Mouse (Mus musculus) mouse embryonic stem cell (cell line): Measurements from ENCODE around the gene Cyth3.

Source experiments
- in situ Hi-C, 2 experiments: fragments of 300-500 bp; cut with MboI; formaldehyde crosslinking; loops; 1 replicate in 1 of 2; 3 replicates in 1 of 2; pipeline ENCODE4 v1.14.3; 2019 to 2020; ENCODE audit warnings: low sequenced_read_pairs in 2 of 2, low pct_unique_long_range_greater_than_20kb in 1 of 2, mixed read lengths in 1 of 2; ENCODE audit not compliant: unreplicated experiment in 1 of 2

Cyth3 gene

DNA sequence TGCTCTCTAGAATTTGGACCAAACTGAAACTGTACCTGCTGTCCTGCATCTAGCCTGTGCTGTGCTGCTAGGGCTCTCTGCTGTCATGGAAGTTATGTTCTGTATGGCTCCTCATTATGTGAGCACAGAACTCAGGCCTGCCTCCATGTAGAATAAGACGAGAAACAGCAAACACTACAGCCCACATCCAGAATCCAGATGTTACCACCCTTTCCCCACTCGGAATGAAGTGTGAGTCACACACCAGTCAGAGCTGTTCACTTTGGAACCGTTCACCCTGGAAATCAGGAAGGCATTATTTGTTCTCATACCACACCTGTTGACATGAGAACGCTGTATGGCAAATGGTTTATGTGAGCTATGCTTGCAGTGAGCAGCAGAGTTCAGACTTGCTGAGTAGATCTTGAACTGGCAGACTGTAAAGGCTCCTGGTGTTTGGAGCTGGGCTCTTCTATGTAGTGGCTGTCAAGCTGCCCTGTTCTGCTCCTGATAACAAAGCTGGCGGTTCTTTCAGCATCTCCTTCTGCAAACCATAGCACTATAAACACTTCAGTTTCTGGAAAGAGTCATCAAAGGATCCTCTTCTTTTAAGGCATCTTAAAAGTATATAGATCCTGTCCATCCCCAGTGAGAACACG lies 56.5 kb downstream of the Cyth3 start:
- in situ Hi-C loops = no loop called here

DNA sequence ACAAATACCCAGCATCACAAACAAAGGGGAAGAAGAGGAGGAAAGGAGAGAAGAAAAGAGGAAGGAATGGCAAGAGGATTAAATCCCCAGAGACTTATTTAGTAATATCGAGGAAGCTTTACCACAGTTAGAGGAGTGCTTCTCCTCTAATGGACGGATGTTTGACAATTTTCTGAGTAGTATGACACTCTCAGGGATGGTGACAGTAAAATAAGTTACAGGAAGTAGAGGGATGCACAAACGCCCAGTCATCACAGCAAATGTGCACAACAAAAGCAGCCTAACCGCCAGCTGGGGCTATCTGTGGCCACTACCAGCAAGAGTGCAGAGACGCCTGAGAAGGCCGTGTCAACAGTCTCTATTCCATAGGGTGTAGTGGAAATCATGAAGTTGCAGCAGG lies 57.4 kb downstream of the Cyth3 start:
- in situ Hi-C loops = no loop called here

DNA sequence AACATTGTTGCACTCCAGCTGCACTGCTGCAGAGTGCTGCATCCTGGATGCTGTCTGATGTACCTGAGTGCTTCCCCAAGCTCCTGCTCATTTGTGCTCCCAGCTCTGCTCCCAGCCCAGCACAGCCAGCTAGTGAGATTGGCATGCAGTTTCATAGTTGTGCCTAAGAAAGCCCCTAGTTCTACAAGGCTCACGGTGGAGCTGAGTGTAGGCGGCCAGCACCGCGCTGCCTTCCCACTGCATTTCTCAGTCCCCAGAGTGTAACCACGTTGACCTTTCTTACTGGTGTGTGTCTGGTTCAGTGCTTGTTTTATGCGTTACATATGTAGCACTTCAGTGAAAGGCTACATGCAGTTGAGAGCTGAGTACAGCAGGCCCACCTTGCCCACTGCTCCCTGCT lies 61.4 kb downstream of the Cyth3 start:
- in situ Hi-C loops = no loop called here

DNA sequence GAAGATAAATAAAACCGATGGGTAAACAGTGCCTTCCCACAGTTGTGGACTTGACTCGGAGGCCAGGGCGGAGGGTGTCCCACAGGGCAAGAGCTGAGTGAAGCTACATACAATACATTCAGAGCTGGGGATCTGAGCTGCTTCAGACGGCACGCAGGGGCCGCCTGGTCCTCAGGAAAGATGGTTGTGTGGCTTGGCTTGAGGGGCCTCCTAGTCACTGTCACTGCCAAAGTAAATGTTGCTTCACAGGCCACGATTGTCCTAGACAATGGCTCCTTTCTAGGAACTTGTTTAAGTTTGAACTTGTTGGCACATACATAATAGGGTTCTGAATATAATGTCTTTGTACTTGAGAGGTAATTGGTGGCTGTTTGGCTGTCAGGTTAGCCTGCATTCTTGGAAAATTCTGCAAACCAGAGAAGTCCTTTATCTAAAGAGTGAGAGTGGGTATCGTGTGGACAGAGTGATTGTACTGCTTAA lies 62.7 kb downstream of the Cyth3 start:
- in situ Hi-C loops = no loop called here

DNA sequence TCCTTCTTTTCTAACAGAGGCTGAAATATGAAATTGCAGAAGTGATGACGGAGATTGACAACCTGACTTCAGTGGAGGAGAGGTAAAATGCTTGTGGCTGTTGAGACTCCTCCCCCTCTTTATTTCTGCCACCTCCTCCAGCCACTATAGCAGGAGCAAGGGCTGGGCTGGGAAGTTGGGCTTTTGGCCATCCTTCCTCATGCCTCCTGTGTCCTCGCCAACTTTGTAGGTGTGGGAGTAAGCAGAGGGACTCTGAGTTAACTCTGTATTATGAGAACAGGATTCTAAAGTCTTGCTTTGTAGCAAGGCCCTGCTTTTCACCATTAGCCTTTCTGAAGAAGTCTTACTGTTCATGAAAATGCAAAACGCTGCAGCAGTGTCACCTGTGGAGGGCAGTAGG lies 64.2 kb downstream of the Cyth3 start:
- in situ Hi-C loops = no loop called here

DNA sequence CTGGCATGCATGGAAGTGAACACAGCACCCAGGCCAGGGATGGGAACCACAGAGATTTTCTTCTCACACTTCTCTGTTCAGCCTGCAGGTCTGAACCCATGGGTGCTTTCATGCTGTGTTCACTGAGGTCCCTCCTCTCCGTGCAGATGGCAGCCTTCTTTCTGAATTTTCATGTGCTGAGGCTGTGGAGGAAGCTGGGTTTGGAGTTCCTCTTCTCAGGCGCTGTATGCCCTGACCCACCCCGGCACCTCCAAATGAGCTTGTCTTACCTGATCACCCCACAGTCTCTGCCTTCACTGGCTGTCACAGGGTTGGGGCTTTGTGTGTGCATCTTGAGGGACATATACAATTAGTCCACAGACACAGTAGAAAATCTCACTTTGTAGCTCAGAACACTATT lies 65.3 kb downstream of the Cyth3 start:
- in situ Hi-C loops = no loop called here

DNA sequence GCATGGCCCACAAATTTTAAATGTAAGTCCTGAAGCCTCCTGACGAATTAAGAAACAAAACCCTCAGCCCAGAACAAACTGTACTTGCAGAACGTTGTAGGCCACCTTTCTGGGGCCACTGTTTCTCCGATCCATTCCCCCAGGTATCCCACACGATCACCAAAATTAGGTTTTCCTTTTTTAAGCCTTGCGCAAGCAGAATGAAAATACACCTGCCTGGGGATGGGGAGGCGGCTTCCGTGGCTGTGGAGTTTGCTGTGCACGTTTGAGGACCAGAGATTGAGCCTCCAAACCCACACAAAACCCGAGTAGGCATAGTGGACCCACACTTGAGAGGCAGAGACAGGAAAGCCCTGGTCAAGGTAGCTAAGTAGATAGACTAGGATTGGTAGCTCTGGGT lies 68.1 kb downstream of the Cyth3 start:
- in situ Hi-C loops = loop anchor here in 1 of 2 experiments (10.0 kb wide), 1 partner anchor 106 kb away; no protein-coding TSS in a partner anchor

DNA sequence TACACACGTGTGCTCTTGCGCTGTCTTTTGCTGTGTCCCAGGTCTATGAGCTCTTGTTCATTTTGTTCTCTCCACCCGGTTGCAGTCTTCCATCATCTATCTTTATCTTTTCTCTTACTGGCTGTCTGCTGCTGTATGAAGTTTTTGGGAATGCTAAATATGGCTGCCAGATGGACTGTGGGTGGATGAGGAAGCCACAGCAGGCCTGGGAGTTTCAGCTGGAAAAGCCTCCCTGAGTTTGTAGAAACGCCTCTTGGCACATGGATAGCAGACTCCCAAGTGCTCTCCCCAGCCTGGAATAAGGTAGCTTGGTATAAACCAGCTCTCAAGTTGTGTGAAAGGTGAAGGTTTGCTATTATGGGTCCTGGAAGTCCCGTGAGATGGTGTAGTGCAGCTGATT lies 68.7 kb downstream of the Cyth3 start:
- in situ Hi-C loops = loop anchor here in 1 of 2 experiments (10.0 kb wide), 1 partner anchor 106 kb away; no protein-coding TSS in a partner anchor

DNA sequence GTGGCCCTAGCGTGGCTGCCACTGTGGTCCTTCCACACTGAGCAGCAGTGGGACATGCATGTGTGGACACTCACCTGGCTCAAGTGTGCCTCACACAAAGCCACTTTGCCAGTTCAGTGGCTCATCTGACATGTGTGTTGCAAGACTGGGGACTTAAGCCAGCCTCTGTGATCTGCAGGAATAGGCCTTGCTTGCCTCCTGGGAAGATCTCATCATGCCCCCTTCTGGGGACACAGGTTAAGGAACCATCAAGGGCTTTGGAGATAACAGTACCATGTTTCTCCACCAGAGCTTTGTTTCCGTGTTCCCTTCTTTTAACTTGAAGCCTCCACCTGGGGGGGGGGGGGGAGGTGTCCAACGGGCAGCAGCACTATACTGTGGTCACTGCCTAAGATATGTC lies 74.1 kb downstream of the Cyth3 start:
- in situ Hi-C loops = loop anchor here in 1 of 2 experiments (10.0 kb wide), 1 partner anchor 112 kb away; no protein-coding TSS in a partner anchor

DNA sequence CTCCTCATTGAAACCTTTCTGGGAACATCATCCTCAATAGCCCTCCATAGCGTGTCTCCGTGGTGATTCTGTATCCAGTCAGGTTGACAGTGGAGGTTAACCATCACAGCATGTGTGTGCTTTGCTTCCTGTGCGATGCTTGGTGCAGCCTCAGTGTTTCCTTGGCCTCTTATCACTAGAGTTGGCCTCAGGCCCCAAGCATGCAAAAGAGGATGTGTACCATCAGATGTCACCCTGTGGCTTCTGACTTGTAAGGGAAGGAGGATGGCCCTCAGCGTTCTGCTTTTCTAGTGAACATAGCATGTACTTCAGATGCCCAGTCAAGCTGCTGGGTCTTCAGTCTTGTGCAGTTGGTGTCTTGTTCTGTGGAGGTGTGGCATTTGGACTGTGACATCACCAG lies 76.2 kb downstream of the Cyth3 start:
- in situ Hi-C loops = loop anchor here in 1 of 2 experiments (10.0 kb wide), 1 partner anchor 114 kb away; no protein-coding TSS in a partner anchor

DNA sequence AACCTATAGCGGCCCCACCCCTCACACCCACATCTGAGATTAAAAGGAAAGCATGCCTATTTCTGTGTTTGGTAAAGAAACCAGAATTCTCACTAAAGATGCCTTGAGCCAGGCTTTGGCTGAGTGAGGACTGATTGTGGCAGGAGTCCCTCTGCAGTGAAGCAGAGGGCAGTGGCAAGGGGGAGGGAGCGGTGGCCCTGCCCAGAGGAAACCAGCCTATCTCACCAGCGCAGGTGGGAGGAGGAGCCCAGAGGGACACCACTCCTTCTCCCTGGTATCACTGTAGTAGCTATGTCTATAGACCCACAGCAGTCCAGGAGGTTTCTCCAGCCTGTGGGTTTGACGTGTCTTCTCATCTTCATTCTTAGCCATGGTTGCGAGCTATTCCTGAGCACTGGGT lies 78.0 kb downstream of the Cyth3 start:
- in situ Hi-C loops = no loop called here

DNA sequence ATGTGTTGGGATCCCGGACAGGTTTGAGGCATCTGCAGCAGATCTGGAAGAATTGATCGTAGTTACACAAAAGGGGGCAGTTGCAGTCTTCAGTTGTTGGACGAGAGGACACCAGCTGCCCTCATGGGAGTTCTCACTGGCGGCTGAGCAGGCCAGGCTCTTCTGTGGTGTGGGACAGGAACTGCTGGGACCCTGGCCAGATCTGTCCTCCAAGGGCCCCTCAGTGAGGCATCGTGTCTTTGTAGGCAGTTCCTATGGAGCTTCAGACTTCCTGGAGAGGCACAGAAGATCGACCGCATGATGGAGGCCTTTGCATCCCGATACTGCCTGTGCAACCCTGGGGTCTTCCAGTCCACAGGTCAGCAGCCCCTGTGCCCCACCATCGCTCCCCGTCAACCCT lies 78.8 kb downstream of the Cyth3 start:
- in situ Hi-C loops = no loop called here

DNA sequence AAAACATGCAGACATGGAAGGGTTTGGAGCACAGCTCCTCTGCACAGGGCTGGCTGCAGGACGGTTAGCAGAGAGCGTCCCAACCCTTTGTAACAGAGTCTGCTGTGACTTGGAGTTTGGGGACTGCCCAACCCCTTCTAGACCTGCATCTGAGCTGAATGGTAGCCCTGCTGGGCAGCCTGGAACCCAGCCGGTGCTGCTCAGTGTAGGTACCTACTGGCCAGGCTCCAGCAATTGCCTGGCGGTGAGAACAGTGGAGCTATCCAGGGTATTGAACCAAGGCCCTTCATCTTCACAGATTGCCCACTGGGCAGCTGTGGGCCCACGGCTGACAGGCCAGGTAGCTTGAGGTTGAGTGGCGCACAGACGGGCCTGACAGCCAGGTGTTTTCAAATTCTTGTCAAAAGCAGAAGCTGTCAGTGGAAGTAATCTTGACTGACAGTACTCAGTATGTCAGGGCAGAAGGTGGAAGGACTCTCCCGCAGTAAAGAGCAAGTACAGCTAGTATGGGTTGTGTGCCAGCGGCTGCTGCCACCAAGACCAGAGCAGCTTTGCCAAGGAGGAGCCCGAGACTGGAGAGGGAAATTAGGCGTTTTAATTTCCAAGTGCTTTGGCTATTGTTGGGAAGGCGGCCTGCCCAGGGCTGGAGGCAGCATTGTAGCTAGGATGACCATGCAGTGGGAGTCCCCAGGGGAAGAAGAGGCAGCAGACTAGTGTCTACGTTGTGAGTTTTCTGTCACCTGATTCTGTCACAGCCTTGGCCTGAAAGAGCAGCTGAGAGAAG lies 82.8 kb downstream of the Cyth3 start:
- in situ Hi-C loops = no loop called here

DNA sequence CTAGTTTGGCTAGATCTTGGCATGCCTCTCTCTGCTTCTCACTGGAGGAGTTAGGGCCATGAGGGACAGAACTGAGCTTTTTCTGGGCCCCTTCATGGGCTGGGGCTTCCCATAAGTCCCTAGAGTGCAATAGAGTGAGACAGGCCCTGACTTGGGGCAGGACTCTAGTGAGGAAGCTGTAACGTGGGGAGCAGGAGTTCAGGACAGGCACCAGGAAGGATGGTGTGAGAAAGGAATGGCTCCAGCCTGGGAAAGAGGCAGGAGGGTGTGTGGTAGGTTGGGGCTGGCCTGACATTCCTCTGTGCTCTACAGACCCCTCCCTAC lies 83.4 kb downstream of the Cyth3 start:
- in situ Hi-C loops = no loop called here

DNA sequence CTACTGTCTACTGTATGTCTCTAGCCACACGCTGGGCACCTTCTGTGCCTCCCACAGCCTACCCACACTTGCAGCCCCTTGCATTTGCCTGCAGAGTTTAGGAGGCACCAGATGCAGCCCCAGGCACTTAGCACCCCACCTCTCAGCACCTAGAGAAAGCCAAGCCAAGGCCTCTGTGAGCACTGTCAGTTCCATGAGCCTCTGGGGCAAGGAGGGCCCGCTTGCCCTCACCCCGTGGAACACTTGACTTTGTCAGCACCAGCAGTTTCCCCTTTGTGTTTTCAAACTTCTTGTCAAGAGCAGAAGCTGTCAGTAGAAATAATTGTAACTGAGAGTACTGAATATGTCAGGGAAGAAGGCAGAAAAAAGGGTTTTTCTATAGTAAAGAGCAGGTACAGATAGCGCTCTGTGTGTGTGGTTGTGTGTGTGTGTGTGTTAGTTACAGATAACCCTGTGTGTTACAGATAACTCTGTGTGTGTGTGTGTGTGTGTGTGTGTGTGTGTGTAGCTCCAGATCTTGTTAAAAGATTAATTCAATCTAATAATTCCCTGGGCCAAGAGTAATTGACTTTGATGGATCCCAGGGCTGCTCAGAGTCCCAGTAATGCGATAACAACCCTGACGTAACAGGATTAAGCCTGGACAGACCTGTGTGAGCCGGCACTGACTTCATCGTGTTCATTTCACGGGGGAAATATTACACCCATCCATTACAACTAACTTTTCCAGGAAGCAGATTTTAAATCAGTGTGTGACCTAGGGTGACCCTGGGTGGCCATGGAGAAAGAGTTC lies 84.0 kb downstream of the Cyth3 start:
- in situ Hi-C loops = no loop called here

DNA sequence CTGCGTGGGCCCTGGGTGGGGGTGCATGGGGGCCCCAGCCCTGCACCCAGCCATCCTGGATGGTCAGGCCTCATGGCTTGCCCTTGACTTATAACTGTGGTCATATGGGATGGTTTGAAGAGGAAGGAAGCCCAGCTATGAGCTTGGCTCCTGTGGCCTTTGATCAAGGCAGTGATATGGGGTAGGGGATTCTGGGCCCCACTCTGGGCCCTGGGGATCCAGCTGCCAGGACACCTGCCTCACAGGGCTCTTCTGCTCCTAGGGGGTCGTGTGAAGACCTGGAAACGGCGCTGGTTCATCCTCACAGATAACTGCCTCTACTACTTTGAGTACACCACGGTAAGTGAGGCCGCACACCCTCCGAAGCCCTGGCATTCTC lies 84.6 kb downstream of the Cyth3 start:
- in situ Hi-C loops = no loop called here

DNA sequence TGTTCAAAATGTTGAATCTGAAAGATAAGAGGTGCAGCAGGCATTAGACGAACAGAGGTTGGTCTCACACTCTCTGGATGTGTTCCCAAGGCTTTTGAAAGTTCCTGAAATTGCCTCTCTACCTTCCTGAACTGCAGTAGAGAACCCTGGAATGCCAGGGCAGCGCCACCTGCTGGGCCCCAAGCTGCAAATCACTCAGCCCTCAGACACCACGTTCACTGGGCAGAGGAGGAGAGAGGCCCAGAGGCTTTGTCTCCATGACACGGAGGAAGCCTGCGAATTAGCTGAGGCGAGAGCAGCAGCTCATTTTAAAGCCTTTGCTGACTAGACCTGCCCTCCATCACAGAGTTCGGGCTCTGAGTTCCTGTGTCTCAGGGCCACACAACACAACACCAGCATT lies 89.1 kb downstream of the Cyth3 start:
- in situ Hi-C loops = no loop called here

DNA sequence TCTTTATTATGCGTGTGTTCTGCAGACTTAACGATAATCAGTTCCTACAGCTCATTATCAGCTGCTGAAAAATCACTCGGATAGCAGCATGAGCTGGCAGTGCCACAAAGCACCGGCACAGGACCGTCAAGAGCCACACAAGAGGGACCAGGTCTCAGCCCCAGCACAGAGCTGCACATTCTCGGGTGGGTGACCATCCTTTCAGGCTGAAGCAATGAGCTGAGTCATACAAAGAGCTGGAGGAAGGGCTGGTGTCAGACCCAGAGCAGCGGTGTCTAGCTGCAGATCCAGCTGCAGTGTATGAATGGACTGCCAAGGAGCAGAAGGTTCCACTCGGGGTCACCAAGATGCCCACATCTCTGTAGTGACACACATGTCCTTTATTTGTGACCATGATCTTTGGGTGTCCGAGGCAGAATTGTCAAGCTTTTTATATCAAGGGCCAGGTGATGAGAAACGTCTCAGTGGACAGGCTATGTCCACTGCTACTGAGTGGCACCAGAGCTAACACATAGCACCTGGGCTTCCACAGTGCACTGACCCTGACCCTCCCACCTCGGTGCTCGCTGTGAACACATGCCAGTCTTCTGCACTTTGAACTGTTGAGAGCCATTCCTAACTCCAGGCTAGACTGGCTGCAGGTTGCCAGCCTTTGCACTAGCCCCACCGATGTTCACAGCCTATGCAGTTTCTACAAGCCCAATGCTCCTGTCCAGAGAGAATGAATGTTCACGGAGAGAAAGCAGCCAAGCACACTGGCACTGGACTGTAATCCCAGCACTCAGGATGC lies 90.0 kb downstream of the Cyth3 start:
- in situ Hi-C loops = no loop called here

DNA sequence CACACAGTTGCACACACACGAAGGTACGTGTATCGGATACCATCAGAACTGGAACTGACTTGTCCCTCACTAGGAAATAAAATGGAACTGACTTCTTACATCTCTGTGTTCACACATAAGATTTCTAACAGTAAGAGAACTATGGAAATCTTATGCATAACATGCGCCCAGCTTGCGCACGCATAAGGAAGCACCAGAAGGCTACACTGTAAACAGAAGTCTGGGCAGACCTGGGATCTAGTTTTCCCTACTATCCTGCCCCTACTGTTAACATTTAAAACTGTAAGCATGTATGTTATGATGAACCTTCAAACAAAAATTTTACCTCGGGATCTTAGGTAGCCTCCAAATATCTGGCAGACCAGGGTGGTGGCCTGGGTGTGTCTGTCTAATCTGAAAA lies 99.7 kb downstream of the Cyth3 start:
- in situ Hi-C loops = no loop called here
